Mouse (Mus musculus): ENCODE data around the gene Ppib.

Ppib gene

DNA sequence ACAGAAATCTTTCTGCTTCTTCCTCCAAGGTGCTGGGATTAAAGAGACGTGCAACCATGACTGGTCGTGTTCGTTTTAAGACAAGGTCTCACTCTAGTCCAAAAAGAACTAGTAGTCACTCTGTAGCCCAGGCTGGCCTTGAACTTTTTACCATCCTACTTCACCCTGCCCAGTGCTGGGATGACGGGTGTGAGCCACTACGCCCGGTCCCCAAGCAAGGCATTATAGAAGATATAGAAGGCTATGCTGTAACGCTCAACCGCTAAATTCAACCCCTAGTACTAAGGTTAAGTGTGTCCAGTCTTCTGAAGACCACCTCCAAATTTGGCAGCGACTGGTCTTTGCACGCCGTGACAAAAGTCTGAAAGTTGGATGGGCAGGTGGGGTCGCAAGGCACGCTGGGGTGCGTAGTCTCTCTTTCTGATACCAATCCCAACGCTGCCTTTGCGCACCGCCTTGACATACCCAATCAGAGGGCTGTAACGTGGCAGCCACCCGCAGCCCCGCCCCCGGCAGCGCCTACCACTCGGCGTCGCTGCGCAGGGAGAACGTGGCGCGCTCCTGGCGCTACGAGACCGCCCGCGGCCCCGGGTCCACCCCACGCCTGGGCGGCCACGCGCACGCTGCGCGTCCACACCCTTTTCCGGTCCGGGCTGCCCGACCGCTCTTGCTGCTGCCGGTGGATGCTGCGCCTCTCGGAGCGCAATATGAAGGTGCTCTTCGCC lies at the start of gene Ppib:
Gene Ppib, plus strand, starts transcription at position 640 of the 725 bp plus-strand sequence.
- DNase-seq = peak; percentile 100

DNA sequence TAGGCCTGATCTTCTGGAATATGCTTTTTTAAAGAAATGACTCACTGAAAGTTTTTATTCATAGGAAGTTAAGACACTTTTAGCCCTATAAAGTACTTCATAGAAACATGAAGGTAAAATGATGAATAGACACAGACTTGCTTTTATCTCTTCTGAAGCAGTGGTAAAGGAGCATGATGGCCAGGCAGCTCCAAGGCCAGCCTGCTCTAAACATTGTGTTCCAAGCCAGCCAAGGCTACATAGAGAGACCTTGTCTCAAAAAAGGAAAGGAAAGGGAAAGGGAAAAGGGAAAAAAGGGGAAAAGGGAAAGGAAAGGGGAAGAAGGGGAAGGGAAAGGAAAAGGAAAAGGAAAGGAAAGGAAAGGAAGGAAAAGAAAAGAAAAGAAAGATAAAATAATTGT lies 39.4 kb upstream of the Ppib start:
- peak; percentile 13 for DNase-seq

DNA sequence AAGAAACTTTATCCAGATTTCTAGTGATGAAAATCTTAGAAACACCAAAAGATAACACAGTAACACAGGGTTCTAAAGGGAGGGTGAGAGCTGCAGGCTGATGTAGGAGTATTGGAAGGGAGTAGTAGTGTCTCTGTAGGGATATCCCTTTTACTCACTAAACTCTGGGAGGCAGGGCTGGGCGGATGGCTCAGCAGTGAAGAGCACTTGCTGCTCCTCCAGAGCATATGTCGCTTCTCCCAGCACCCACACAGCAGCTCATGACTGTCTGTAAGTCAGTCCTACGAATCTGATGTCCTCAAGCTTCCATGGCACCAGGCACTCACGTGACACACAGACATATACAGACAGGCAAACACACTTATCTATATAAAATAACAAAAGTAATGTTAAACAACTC lies 21.9 kb upstream of the Ppib start:
- DNase-seq = peak; percentile 12

DNA sequence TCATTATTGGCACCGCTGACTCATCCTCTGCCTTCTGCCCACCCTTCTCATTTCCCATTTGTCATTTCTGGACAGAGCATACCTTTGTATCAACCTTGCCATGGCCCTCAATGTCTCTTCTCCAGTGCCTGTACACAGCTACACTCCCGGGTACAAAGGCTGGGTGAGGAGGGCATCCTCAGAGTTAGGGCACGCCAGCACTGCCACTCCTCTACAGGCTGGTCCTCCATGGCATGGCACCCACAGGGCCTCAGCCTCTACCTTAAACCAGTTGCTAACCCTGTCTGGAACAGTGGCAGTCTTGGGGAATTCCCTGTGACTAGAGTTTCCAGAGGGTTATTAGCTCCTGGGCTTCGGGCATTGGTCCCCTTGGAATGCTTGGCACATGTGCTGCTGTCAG lies 21.4 kb upstream of the Ppib start:
- DNase-seq = peak; percentile 83

DNA sequence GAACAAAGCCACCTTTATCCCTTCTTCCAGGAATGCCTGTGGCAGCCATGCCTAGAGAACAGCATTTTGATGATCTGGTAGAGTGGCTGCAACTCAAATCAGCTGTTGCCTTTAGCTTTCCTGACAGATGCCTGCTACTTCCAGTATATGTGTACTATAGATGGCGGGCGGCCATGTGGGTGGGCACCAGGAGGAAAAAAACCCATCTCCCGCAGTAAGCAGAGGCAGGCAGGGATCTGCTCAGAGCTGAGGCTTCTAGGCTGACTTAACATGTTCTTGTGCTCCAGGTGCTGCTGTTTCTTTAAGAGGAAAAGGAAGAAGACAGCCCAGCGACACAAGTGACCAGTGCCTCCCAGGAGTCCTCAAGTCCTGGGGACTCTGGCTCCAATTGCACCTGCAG lies 20.7 kb upstream of the Ppib start:
- DNase-seq = peak; percentile 48

DNA sequence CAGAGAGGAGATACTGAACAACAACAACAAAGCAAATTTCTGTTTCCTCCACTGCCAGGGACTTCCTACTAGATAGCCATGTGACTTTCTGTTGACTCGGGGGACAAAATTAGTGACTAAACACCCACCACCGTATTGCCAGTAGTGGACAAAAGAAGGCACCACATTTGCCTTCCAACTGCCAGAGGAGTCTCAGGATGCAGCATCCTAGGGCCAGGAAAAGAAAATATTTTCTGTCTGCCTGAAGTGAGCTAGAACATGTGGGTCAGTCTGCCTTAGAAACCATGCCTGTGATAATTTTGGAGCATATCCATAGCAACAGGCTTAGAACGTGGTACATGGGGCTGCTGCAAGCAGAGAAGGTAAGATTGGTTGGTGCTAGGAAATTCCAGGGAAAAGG lies 19.2 kb upstream of the Ppib start:
- DNase-seq = peak; percentile 59

DNA sequence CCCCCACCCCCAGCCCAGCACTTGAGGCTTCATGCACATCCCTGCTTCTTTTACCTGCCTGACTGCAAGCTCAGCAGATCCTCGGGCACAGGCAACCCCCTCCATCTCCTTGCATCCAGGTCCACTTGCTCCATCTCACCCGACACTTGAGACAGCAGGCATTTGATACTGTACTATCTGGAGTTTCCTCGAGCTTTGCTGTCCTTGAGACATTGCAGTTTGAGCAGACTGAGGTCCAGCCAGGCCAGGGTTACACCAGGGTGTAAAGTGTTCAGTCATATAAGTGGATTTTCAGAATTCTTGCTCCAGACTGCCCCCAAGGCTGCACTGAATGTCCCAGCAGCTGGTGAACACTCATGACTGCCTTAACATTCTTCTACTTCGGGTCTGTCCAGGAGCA lies 17.7 kb upstream of the Ppib start:
- DNase-seq = peak; percentile 86

DNA sequence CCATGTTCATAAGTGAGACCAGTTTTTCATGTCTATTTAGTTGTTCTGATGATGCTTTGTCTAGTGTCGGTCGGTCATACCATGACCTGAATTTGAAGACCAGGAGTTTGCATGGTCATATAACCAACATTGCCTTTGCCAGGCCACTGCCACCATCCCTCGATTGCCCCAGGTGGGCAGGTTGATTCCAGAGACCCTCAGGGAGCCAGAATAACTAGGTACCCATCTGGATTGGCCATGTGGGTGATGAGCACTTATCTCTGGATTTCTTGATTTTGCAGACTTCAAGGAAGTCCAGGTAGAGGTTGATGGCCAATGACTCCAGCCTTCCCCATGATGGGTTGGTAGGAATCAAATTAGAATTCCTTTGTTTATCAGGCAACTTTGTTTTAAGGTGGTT lies 16.8 kb upstream of the Ppib start:
- DNase-seq = peak; percentile 78

DNA sequence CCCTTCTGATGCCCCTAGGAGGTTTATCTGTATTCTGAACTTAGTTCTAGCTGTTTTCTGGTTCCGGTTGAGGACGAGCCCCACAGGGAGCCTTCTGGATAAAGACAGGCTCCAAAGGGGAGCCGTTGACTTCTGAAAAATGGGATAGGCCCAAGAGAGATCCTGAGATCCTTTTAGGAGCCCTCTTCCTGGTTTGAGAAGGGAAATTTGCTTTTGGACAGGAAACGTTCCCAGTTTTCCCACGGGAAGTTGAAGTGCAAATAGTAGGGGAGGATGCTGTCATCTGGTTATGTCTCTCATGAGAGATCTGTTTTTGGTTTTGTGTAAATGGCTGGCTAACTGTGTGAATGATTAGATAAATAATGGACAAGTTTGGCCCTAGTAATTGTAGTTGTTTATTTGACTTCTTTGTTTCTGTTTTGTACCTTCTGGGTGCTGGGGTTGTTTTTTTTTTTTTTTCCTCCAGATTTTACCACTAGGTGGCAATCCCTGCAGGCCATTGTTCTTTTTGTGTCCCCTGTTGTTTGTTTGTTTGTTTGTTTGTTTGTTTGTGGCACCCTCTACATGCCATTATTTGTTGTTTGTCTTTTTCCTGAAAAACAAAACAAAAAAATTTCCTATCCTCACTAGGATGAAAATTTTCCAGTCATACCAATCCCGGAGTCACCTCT lies 10.0 kb upstream of the Ppib start:
- peak; percentile 93 for DNase-seq

DNA sequence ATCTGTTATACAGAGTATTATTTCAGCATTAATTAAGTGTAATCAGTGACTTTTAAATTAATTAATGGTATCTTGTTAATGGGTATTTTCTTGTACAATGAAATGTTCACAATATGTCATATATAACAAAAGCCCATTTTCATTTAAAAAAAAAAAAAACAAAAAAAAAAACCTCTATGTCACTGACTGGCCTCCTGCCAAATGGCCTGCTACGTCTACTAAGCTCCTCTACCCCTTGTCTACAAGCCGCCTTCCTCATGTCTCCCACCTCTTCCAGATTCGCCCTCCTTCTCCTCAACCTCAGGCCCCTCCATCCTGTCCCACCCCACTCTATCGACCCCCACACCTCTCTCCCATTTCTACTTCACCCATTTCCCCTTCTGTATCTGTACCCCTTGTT lies 8.5 kb upstream of the Ppib start:
- peak; percentile 30 for DNase-seq

DNA sequence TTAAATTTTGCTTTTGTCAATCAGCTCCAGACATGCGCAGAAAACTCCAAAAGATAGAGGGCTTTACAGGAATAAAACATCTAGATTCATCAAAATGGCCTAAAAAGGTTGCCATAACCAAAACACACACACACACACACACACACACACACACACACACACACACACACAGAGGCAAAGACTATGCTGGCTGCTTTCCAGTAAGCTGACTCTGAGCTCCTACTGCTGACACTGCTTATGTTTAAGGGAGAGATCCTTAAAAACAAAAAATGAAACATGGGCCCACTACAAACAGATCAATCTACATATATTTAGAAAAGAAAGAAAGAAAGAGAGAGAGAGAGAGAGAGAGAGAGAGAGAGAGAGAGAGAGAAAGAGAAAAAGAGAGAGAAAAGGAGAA lies 7.3 kb upstream of the Ppib start:
- no peak for DNase-seq

DNA sequence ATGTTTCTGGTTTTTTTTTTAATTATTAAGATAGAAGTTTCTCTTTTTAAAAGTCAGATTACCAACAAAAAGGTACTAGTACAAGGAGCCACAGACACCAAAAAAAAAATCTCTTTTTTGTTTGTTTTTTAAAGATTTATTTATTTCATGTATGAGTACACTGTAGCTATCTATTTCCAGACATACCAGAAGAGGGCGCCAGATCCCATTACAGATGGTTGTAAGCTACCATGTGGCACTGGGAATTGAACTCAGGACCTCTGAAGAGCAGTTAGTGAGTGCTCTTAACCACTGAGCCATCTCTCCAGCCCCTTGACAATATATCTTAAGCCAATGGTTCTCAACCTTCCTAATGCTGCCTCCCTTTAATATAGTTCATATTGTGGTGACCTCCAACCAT lies 6.4 kb upstream of the Ppib start:
- no peak for DNase-seq

DNA sequence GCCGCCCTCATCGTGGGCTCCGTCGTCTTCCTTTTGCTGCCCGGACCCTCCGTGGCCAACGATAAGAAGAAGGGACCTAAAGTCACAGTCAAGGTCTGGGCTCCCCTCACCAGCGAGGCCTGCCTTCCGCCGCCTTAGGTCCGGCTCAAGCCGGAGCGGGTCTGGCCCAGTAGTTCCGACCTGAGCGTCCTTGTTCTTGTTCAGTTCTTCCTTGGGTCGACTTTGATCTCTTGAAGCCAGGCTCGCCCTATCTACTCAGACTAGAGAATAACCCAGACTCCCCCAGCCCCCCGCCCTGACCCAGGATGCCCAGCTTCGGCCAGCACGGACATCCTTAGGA lies 256 bp downstream of the Ppib start:
- DNase-seq = no peak

DNA sequence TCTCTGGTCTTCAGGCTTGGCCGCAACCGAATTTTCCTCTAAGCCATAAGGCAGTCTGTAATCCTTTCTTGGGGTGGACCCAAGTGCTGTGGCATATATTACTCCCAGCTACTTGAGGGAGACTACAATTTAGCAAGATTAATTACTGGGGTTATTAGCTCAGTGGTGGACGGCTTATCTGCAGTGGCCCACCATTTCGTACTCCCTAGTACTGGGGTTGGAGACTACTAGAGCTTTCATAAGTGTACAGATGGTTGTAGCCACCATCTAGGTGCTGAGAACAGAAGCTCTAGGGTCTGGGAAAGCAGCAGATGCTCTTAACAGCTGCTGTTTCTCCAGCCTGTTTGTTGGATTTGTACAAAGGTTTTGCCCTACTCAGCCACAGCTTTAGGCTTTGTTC lies 964 bp downstream of the Ppib start:
- peak; percentile 70 for DNase-seq

DNA sequence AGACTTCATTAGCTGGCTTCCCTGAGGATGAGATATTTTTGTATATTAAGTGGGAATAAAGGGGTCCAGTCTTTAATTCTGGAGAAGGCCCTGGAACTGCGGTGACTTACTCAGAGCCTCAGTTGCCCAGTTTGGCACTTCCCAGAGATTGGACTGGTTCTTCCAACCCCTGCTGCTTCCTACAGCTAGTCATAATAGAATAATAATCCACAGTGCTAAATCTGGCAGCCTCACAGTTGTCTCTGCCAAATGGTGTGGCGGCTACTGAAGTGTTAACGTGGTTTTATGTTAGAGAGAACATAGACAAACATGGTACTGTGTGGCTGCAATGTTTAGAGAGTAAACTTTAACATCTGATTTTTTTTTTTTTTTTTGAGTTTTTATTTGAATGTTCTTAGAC lies 1.6 kb downstream of the Ppib start:
- DNase-seq = peak; percentile 72

DNA sequence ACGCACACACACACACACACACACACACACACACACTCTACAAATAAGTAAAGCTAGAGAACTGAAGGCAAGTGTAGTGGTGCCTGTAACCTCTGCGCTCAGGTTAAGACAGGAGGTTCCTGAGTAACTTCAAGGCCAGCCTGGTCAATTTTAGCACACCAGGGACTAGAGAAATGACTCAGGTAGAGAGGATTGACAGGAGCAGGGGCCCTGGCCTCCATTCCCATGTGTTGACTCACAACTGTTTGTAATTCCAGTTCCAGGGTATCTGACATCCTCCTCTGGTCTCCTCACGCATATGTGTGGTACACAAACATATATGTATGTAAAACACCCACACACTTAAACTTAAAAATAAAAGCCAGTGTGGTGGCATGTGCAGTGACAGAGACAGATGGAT lies 3.4 kb downstream of the Ppib start:
- DNase-seq = peak; percentile 59

DNA sequence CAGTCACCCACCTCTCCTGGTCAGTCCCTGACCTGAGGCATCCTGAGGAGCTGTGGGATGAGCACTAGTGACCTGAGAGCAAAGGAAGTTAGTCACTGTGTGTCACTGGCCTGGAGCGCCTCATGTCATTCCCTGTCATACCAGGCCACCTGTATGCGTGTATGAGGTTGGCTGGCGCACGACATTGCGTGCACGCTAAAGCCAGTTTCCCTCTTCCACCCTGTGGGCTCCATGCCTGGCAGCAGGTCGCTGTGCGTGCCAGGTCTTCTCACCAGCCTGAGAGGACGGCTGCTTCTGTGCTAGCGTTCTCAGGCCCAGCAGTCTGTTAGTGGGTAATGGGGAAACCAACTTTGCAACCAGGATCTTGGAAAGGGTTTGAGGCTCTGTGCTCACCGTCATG lies 4.3 kb downstream of the Ppib start:
- DNase-seq = peak; percentile 82

DNA sequence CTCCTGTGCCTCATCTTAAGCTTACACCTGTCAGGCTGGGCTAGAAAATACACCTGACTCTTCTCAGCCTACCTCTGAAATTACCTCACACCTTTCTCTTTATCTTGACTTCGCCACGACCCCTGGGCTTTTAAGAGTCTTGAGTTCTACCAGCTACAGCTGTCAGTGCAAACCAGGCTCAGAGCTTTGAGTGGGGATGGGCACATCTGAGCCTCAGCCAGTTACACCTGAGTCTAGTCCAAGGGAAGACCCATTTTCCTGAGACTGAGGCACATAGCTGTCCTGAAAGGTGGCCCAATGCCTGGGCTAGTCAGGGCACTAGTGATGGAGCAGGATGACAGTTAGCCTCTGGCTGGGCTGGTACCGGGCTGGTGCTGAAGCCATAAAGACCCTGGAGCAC lies 6.8 kb downstream of the Ppib start:
- peak; percentile 85 for DNase-seq

DNA sequence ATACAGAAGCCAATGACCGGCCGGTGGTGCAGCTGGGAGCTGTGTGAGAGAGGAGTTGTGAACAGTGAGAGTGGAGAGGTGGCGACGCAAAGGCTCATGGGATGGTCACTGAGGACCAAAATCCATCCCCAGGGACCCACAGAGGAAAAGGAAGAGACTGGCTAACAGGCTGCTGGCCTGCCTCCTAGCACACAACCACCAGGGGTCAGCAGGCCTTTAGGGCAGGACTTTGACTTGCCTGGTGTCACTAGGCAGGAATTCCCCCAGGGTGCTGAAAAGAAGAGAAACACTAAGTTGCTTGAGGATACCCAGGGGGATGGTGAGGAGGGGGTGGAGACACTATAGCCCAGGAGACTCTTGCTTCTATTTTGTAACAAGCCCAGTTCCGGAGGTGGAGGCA lies 7.5 kb downstream of the Ppib start:
- peak; percentile 97 for DNase-seq

DNA sequence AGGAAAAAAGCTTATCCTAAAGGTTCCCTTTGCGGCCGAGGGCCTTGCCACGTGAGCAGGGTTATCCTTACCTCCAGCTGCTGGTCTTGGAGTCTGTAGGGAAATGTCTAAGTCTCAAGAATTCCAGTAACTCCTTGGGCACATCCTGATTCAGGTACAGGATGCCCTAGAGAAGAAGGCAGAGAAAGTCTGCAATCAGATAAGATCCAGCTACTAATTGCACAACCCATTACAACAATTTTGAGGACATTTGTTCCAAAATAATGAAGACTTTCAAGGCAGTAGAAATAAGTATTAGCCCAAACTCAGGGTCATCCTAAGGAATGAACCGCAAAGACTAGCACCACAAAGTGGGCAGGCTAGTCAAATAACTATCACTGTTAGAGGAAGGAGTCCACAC lies 8.0 kb downstream of the Ppib start:
- DNase-seq = no peak

DNA sequence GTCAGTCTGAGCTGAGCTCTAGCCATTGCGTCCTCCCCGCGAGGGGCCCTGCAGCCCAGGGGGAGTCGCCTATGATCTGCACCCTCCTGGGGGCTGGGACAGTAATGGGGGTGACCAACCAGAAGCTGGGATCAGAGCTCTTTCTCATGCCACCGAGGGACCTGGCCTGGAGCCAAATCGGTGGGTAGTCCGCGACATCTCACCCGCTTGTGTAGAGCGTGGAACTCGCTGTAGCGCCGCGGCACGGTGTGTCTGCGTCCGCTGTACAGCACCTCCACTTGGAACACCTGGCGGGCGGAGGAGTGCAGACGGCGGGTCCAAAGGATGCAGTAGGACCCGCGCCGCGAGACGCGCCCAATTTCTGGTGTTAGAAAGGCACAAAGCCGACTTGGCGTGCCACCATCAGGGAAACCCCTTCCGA lies 9.0 kb downstream of the Ppib start:
- peak; percentile 91 for DNase-seq

DNA sequence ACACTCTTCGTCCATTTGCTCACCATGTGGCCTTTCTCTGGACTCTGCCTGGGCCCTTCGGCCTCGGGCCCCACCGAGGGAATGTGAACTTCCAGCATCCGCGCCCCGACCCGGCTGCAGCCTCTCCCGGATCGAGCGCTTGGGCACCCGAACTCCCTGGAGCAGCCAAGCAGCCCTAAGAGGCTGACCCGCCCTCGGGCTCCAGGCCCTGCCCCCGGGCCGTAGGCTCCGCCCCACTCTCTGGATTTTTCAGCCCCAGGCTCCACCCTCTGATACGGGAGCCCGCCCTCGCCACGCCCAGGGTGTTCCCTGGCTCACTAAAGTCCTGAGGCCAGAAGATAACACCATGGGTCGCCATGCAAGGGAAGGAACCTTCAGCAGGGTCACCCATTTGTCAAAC lies 9.6 kb downstream of the Ppib start, which contains the start of gene Snx22:
Gene Snx22, minus strand, starts transcription at position 137 of the 400 bp plus-strand sequence.
- peak; percentile 98 for DNase-seq

DNA sequence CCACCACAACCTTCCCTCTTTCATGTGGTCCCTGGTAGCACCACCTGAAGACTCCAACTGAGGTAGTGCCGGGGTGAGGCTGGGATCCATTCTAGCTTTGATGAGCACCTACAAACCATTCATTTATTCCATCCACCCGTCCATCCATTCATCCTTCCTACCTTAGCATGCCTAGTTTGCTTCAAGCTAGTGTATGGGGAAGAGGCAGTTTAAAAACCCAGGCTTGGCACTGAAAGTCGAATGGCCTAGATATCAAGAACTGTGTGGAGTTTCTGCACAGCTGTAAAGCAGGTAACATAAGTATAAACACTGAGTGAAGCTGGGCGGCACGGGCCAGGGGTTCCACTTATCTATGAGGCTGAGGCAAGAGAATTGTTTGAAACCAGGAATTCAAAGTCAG lies 10.1 kb downstream of the Ppib start:
- DNase-seq = peak; percentile 75

DNA sequence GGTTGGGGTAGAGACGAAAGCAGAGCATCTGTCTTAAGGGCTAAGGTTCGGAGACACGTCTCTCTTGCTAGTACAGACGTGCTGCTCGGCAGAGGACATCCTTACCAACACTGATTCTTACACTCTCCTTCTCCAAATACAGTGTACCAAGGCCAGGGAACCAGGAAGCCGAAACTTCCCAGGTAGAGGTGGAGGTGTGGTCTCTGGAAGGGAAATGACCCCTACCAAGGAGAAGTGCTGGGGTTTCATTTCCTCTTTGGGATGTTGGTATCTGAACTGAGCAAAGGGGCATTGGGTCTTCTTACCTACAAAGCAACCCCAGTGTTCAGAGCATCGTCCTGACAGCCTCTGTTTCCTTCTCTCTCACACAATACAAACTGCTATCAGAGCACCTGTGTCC lies 12.7 kb downstream of the Ppib start:
- DNase-seq = peak; percentile 61

DNA sequence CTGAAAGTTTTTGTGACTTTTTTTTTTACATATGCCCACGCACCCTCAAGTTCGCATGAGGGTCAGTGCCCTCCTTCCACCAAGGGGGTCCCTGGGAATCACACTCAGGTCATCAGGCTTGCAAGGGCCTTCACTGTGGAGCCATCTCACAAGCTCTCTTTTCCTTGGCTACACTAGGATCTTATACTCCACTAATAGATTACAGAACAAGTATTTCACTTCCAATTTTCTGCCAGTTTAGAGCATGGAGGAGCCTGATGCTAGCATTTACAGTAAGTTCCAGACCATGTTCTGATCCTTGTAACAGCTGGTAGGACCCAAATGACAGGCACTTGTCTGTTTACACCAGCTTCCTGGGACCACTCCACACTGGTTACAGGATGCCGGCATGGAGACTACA lies 18.1 kb downstream of the Ppib start:
- DNase-seq = no peak
